Mouse (Mus musculus) splenic B cell, adult 2 months (primary cell): ENCODE measurements around the gene Hpd.

Experiments used
- DNase-seq: peaks from one replicate; pipeline ENCODE4 v3.0.0-alpha.2; 2011; ENCODE audit warnings: low read depth, low spot score
- H3K27me3 ChIP-seq: 2 replicates; pipeline ENCODE4 v1.6.1; 2012; ENCODE audit warnings: mild to moderate bottlenecking, low read length, moderate library complexity, mixed read lengths; ENCODE audit not compliant: control insufficient read depth, poor library complexity, insufficient read depth, severe bottlenecking
- H3K36me3 ChIP-seq: 2 replicates; pipeline ENCODE4 v1.6.1; 2012; ENCODE audit warnings: mild to moderate bottlenecking, low read length, moderate library complexity, mixed read lengths; ENCODE audit not compliant: control insufficient read depth, poor library complexity, insufficient read depth, severe bottlenecking

The Hpd gene

GRCm38 (mm10) chr5:123128426-123129169 is 53.9 kb downstream of the Hpd start:
- DNase-seq: peak; percentile 96
- H3K27me3 ChIP-seq: no peaks in the 10 kb centered on the region
- peaks cover 2% of the 10 kb centered on the region; the same call in 1 of the 2 replicates for H3K36me3 ChIP-seq

DNA sequence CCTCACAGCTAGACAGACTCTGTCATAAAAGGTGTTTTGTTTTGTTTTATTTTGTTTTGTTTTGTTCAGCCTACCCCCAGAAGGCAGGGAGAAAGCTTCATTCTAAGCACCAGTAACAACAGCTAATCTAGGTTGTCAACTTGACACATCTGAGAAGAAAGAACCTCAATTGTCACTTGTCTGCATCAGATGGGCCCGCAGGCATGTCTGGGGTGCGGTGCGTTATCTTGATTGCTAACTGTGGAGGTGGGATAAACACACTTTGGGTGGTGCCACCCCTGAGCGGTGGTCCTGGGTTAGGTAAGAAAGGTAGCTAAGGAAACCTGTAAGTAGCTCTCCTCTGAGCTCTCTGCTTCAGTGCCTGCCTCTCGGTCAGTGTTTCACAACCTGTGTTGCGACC is 55.5 kb downstream of the Hpd start:
- DNase-seq: no peak
- Histone ChIP-seq H3K36me3 (peaks cover 4% of the 10 kb centered on the region), H3K27me3 (no peaks in the 10 kb centered on the region)

DNA sequence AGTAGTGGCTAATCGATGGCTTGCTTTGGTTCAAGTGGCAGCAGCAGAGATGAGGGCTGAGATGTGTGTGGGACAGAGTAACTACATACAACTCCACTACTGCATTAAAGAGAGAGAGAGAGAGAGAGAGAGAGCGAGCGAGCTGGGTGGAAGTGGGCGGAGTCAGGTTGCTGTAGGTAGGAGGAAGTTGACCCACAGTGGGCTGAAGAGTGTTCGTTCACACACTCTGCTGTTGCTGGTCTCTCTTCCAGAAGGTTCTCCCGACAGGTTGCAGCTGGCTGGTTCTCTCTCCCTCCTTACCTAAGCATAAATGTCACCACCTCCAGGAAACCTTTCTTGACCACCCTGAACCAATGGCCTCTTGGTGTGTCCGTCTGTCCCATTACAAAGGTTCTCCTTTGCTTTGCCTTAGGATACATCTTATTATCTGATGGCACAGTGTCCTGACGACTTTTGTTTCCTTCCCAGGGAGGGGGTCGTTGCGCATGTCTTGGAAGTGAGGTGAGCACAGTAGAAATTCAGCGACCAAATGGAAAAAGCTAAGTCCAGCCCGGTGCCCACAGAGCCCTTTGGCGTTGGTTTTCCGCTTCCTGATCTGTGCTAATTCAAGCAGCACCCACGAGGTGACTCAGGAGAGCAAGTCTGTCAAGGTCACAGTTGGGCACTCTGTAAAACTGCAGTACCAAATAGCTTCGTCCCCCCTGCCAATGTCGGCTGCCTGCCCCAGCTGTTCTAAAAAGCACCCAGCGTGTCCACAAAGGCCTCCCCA is 56.7 kb downstream of the Hpd start:
- DNase-seq: peak; percentile 90
- peaks cover 4% of the 10 kb centered on the region for H3K36me3 ChIP-seq
- H3K27me3 ChIP-seq: no peaks in the 10 kb centered on the region

- no peaks in the 10 kb centered on the region for H3K27me3 ChIP-seq
- DNase-seq: no peak
- peaks cover 4% of the 10 kb centered on the region for H3K36me3 ChIP-seq
These were observed 57.4 kb downstream of the Hpd start for GRCm38 (mm10) chr5:123125105-123125504.

DNA sequence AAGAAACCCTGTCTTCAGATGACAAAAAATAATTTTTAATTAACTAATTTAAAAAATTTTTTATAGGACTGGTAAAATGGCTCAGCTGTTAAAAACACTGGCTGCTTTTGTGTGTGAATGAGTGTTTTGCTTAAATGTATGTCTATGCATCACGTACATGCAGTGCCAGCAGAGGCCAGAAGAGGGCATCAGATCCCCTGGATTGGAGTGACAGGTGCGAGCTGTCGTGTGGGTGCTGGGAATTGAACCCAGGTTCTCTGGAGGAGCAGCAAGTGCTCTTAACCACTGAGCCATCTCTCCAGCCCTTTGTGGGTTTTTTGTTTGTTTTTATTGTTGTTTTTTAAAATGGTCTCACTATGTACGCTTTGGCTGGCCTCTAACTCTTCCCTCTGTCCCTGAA is 60.3 kb downstream of the Hpd start:
- no peaks in the 10 kb centered on the region for H3K27me3 ChIP-seq
- H3K36me3 ChIP-seq: peaks cover 4% of the 10 kb centered on the region
- DNase-seq: peak; percentile 63
